Mouse (Mus musculus) gastrocnemius, adult 18-20 months (tissue): ENCODE data around the gene Acsbg1. TPM values are rescaled to one million over a fixed set of nuclear protein-coding genes. Genes with fewer than 3 reads are reported as not detected.
"Not testable (repeated sequence)": the region's sequence is repeated elsewhere in the genome, so short reads cannot be mapped to it uniquely, and the experiment has no call there.

Experiments used
- DNase-seq: peaks from one replicate; pipeline ENCODE4 v3.0.0; 2021; ENCODE audit warnings: low spot score
- long read RNA-seq, 2 experiments: library from polyadenylated mRNA; stranded (forward); transcript quantifications; one replicate each; pipeline ENCODE4 v2.0.0; 2021
- total RNA-seq, 2 experiments: library from RNA; stranded (reverse); gene quantifications; 2 replicates each; pipeline ENCODE4 v1.2.3; 2021

The Acsbg1 gene
- total RNA-seq, result under 1 TPM; 0.14 to 0.57 TPM
- long read RNA-seq, experiment 1, result 0 reads
- long read RNA-seq, experiment 2, result 0 reads

DNA sequence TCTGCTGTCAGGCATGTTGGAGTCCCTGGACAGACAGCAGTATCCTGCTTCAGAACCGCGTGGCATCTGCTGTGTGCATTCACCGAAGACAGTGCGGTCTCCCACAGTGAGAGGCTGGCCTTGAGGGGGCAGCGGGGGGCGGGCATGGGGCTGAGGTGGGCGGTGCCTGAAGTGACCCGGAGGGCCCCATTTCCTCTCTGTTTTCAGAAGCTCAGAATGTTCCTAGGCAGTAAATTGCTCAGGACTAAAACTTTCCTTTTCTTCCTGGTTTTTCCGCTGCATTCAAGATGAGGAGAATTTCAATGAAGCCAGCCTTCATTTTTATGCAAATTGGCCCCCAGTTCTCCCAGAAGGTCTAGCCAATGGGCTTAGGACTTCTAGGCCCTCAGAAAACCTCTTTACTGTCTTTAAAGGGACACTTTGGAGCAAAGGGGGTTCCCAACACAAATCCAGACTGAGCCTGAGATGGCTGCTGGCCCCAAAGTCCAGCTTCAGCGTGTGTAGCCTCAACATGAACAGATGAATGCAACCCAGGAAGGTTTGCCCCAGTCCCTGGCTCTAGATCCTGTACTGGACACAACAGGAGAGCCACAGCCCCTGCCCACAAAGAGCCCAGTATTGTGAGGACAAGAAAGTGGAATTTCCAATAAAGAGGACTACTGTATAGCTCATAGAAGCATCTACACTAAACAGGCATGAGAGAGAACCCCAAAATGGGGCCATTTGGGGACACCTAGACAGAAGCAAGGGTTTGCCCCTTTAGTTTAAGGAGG, at the start of gene Acsbg1:
TSS of gene Acsbg1 (minus strand) at position 266 of the 773 bp plus-strand sequence.
- DNase-seq, result no peak

DNA sequence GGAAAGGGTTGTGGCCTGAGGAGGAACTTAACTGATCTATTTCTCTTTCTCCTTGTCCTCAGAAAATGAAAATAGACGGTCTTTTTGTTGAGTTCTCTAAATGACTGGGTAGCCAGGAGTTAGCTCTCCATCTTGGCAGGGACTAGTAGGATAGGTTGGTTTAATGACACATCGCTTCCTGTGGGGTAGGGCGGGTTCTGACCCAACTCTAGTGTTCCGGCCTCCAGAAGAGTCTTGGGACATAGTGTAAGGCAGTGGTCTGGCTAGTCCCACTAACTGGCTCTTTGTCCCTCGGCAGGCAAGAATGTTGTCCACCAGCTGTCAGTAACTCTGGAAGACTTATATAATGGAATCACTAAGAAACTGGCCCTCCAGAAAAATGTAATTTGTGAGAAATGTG, 46.4 kb upstream of the Acsbg1 start:
- DNase-seq, result no peak

DNA sequence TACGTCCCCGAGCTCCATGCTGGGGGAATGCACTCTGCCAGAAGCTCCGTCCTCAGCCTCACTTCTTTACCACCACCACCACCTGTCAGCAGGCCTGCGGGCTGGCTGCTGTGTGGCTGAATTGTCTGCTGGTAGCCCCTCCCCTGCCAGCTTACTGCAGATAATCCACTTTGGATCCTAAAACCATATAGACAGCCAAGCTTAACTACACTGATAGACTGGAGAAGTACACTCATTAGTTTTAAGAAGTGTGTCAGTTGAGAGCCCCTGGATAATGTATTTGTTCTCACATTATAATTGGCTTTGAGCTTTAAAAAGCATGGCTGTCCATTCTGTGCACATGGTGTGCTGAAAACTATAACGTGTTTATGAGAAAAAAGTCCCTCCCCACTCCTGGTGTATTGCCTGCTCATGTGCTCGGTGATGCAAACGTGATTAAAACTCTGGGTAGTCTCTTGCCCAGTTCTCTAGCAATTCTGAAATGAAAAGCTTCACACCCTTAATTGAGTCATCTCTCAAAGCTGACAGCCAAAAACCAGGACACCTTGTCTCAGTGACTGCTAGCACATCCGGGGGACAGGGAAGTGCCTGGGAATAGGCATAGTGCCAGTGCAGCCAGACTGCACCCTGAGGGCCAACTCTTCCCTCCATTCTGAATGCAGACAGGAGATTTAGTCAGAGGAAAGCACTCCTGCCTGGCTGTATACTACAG, 45.8 kb upstream of the Acsbg1 start:
- no peak for DNase-seq

DNA sequence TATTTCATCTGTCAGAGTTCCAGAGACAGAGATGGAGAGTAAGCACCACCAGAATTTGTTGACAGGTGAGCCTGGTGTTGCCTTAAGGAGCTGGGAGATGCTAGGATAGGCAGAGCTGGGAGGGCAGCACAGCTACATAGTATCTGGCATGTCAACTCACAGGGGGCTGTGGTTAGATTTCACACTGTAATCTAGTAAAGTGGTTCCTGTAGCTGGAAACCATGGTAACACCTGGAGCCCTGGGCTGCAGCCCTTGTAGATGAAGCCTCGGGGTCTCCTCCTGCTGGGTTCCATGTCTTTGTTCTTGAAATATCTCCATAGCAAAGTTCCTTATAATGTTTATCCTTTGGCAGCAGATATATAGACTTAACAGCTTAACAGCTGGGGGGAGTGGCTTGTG, 43.9 kb upstream of the Acsbg1 start:
- DNase-seq, result no peak

DNA sequence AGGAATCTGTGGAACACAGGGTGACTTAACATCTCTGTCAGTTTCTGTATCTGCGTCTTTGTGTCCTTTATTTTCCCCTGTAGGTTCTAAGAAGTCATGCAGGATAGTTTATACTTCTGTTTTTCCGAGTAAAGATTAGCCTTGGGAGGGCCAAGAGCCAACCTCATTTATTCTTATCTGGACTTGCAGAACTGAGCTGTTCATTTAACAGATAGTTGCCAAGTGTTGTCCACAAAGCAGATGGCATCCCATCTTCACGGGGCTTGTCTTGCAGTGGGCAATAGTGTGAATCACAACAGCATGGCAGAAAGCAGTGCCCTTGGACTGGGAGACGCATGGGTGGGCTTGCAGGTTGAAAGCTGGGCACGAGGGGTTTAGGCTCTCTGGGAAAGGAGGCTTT, 42.7 kb upstream of the Acsbg1 start:
- no peak for DNase-seq

DNA sequence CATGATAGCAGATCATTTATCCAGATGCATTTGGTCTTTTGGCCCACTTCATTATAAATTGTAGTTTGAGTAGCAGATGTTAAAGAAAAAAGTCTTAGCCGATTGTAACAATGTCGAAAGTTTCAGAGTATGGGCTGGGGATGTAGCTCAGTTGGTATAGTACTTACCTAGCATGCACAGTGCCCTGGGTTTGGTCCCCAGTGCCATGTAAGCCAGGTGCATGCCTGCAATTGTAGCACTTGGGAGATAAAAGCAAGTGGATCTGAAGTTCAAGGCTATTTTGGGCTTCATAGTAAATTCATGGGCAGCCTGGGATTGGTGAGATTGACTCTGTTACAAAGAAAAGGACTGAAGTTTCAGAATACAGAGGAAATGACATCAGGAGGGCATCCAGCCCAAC, 40.9 kb upstream of the Acsbg1 start:
- DNase-seq, result no peak

DNA sequence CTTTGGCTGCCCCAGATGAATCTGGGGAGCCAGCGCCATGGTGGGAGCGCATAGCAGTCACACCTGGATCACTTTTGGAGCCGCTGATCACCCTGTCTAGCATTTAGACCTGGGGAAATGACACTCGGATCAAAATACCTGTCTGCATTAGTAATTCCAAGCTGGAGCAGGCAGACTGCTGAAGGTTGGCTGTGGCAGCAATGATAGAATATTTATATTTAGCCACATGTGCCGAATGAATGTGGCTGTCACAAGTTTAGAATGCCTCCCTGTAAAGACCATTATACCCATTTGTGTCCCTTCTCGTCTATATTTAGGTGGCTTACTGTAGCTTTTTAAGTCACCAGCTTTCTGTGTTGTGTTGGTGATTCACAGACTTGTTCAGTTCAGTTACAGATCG, 39.1 kb upstream of the Acsbg1 start:
- DNase-seq, result peak; percentile 31

DNA sequence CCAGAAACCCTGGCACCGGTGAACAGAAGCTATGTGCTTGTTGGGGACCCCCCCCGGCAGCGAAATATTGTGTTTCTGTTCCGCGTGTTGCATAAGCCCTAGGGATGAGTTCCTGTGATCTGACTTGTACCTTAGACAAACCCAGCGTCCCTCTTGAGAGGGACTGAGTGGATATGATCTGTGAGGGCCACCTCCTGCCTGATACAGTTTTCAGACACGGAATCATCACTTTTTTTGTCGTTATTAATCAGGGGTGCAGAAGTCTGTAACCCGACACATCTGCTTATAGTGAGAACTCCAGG, 38.5 kb upstream of the Acsbg1 start:
- peak; percentile 14 for DNase-seq

DNA sequence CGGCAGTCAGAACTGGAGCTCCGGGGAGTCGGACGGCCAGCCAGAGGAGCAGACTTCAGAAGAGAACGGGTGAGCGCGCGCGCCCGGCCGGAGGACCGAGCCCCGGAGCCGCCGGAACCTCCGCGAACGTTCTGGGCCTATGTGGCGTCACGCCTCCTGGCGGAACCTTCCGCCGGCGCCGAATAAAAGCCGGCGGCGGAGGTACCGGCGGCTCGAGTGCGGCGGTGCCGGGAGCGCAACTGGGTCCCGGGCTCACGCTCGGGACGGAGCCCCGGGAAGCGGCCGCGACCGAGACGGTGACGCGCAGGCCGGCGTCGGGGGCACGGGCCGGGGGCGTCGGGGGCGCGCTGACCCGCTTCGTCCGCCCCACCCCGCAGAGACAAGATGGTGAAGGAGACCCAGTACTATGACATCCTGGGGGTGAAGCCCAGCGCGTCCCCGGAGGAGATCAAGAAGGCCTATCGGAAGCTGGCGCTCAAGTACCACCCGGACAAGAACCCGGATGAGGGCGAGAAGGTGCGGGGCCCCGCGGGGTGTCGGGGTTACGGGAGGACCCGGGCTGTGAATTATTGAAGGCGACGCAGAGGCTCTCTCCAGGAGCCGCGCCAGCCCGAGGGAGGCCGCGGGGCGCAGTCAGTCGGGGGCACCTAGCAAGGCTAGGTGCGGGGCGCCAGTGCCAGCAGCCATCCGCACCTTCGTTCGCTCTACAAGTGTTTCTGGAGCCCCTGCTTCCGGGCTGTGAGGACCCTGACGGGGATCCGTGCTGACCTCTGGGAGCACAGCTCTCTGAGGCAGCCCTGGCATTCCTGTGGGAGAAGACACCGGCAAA, 37.9 kb upstream of the Acsbg1 start:
- DNase-seq, result peak; percentile 72

DNA sequence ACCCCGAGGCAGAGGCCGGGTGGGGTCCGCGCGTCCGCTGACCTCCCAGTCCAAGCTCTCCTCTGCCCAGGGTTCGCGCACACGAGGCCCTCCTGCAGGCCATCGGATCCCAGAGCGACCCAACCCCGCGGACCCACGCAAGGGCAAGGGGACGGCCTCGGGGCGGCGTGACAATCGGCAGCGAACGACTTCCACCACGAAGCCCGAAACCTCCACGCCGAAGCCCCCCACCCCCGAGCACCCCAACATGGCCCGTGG, 37.3 kb upstream of the Acsbg1 start:
- DNase-seq, result peak; percentile 12

DNA sequence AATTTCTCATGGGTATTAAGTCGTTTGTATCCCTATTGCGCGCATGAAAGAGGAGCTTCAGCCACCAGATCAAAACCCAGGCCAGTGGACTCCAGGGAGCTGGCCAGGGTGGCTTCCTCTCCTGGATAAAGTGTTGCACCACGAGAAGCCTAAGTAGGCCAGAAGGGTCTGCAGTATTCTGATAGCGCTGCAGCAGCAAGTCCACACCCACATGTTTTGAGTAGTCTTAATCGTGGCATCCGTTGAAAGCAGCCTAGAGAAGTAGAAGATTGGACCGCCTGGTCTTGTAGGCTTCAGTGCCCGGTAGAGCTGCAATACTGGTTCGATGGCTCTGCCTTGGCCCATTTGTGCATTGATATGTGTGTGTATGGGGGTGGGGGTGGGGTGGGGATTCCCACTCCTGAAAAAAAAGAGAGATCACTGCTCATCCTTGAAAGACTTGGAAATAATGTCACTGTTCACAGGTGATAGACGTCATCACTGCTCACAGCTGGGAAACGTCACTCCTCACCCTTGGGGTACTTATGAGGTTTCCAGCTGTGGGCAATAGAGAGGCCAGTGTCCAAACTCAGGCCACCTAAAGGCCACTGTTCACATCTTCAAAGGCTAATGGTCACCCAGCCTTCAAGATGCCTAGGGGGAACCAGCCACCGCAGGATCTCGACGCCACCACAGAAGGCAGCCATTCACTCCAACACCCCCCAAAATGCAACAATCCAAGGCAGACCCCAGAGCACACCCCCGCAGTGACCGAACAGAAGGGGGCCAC, 36.8 kb upstream of the Acsbg1 start, which contains the start of gene Dnaja4:
TSS of gene Dnaja4 (plus strand) at position 556 of the 769 bp plus-strand sequence.
- DNase-seq, result no peak

DNA sequence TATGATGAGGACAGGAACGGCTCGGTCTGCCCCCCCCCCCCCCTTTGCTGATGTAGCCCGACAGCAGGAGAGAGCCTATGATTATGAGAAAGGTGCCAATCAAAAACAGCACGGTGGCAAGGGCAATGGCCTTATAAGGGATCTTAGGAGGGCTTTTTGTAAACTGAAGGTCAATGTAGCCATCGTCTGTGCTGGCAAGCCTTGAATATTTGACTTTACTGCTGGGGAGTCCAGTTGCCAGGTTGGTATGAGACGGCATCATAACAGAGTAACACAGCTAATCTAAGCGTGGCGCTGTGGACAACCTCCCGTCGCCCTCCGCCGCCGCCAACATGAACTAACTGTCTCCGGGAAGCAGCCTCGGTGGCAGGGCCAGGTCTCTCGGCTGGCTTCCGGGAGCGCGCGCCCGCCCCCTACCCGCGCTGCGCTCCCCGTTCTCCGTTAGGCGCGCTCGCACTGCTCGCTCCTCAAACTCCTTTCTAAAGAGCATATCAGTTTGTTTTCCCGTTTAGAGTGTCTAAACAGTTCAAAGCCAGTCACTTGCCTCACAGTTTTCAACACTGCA, 29.7 kb upstream of the Acsbg1 start:
- not testable (repeated sequence) for DNase-seq

DNA sequence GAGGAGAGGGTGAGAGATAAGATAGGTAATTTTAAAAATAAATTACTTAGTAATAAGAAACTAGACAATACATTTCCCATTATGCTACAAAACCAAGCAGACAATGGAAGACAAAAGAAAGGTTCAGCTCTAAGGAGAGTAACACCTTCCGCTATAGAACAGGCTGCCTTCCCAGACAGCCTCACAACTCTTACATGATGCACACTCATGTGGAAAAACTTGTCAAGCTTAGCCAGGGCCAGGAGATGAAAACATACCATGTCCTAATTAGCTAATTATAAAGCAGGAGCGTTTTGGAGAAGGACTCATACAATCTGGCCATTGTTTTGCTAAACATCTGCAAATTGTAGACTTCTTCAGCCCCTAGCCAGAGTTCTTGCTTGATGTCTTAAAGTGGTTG, 29.0 kb upstream of the Acsbg1 start:
- DNase-seq, result not testable (repeated sequence)

DNA sequence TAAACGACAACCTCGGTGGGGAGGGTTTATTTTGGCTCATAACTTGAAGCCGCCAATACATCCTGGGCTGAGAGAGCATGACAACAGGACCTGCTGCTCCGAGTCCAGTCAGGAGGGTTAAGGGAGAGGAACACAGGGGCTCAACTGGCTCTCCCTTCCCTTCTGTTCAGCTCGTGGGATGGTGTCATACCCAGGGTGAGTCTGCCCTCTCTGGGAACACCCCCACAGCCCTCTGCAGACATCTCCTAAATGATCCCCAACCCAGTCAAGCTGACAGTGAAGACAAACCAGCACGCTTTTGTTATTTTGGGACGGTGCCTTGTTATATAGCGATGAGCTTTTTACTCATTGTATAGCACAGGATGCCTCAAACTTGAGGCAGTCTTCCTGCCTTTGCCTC, 27.8 kb upstream of the Acsbg1 start:
- DNase-seq, result no peak

DNA sequence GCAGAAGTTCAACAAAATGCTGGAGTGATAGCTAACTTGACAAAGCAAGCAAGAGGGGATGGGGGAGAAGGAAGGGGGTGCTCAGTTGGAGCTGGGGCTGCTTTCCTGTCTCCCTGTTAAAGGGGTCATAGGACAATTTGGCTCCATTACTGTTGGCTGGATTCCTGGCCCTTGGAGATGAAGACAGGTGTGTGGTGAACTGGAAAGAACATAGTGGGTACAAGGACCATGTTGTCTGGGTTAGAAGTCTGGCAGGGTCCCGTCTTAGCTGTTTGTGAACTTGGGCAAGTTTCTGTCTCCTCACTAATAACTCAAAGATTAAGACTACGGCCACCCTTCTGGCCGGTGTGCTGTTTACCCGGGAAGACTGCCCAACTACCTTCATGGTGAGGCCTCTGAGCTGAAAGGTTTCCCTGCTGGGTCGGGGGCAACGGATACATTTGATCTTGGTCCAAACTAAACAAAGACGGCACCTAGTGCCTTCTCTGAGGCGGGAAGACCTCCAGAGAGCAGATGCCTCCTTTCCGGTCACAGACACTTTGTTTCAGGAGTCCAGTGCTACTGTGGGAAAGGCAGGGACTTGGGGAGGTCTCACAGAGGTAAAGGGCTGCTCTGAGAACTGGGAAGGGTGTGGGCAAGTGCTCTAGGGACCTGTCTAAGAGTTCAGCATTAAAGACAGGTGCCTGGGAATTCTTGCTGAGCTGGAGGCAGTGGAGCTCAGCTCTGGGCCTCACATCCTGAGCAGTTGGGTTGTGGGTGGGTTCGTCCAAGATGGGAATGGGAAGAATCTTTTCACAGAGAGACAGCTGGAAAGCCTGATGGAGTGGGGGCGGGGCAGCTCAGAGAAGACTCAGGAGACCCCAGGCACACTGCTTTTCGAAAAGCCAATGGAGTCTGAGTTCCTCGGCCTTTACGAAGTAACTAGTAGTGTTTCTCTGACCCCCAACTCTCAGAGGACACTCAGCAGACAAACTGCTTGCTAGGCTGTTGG, 25.9 kb upstream of the Acsbg1 start:
- DNase-seq, result no peak

DNA sequence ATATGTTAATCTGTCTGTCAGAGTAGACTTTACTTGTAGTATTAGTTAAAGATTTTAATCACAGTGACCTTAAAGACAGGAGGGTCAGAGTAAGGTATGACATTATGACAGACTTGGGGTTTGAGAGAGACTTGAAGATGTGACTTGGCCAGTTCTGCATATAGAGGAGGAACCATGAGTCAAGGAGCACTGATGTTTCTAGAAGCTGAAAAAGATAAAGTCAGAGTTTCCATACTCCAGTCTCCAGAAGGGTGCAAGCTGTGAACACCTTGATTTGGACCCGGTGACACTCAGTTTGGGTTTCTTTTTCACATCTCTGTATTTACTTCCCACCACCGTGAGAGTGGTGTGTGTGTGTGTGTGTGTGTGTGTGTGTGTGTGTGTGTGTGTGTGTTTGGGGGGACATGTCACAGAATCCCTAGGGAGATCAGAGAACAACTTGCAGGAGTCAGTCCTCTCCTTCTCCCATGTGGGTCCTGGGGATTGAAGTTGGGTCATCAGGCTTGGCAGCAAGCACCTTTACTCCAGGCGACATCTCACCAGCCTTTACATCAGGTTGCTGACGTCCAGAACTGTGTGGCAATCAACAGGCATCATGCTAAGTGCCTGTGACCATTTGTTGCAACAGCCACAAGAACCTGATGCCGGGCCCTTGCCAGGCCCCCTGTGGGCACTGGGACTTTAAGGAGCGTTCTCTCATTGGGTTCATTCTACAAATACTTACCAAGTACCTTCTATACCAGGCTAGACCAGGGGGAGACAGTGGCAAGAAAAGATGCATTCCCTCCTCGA, 22.3 kb upstream of the Acsbg1 start:
- DNase-seq, result no peak

DNA sequence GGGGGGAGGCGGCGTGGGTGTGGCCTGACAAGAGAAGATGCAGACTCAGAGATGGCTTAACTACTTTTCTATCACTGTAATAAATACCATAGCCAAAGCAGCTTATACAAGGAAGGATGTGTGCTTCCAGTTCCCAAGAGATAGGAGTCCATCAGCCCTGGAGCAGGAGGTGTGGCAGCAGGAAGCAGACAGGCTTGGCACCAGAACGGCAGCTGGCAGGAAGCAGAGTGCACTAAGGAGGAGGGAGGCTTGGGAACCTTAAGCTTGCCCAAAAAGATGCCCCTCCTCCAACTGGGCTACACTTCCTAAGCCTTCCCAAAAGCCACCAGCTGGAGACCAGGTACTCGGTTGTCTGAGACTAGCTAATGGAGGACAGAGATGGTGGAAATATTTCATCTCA, 21.2 kb upstream of the Acsbg1 start:
- DNase-seq, result no peak

DNA sequence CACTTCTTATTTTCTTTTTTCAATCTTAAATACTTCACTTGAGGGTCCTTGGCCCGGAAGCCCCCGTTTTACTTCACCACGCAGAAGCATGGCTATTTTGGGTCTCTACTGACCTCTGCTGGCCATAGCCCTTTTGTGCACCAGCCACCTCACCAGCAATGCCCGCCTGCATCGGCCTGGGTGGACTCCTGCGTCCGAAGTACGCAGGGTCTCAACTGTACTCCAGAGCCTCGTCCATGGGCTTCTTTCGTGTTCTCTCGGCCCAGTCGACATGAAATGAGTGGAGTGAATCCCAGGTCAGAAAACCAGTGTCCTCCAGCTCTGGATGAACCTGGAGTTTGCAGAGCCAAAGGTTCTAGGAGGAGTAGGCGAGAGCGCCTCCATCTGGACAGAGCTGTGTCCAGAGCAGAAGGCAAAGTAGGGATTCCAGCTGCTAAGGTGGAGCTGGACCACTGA, 14.9 kb upstream of the Acsbg1 start:
- peak; percentile 65 for DNase-seq

DNA sequence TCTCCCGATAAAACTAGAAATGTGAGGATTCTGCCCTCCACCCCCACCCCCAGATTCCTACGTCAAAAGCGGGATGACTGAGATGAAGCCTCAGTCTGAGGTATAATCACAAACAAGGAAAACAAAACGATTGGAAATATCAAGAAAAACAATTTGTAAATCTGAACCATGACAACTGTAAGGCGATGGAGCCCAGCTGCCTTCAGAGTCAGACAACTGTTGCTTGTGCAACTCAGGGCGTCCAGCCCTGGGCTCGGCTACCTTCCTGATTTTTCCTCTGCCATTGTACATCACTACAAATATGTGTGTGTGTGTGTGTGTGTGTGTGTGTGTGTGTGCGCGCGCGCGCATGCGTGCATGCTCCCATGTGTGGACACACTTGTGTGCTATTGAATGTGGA, 12.2 kb upstream of the Acsbg1 start:
- DNase-seq, result no peak
